Mouse (Mus musculus) liver, embryonic 14.5 days (tissue): ENCODE results near the gene Tut1.

Experiments used
- CTCF ChIP-seq: IDR thresholded peaks from 2 replicates; pipeline ENCODE4 v1.5.1; 2016; ENCODE audit warnings: antibody characterized with exemption, low read depth, control low read depth
- EP300 ChIP-seq: IDR thresholded peaks from 2 replicates; pipeline ENCODE4 v1.6.1; 2016; ENCODE audit warnings: antibody characterized with exemption, low read depth

DNA sequence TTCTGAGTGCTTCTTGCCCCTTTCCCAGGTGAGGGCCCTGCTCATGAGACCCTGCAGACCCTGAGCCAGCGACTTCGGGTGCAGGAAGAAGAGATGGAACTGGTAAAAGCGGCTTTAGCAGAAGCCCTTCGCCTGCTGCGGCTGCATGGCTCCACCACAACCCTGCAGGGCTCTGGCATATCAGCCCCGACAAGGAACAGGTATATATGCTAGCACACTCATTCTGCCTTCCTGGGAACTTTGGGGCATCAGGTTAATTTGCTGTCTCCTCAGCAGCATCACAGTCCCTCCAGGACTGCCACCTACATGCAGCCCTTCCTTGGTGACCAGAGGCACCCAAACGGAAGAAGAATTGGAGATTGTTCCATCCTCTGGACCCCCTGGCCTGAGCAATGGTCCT lies 22.9 kb upstream of the Tut1 start:
- TF ChIP-seq CTCF, result no peak
- no peak for TF ChIP-seq EP300
